Mouse (Mus musculus): ENCODE results near the gene Rprd1b. TPM values are rescaled to one million over a fixed set of nuclear protein-coding genes. Genes with fewer than 3 reads are reported as not detected.

Rprd1b gene
- total RNA-seq, 2 experiments from 2014 or later = 74.0 to 79.9 TPM

- DNase-seq (ENCODE audit: low spot score in 2 of 2) = no peak
Measured at GRCm38 (mm10) chr2:158170394-158170793, 142.1 kb downstream of the Rprd1b start.

GRCm38 (mm10) chr2:158174438-158174837 lies 146.1 kb downstream of the Rprd1b start:
- no peak for DNase-seq (ENCODE audit: low spot score in 2 of 2)

- DNase-seq (ENCODE audit: low spot score in 2 of 2) = no peak
Measured at GRCm38 (mm10) chr2:158174958-158175357, 146.7 kb downstream of the Rprd1b start.

GRCm38 (mm10) chr2:158175433-158175832 lies 147.1 kb downstream of the Rprd1b start:
- DNase-seq (ENCODE audit: low spot score in 2 of 2) = no peak

- no peak for DNase-seq (ENCODE audit: low spot score in 2 of 2)
Measured at GRCm38 (mm10) chr2:158176763-158177162, 148.5 kb downstream of the Rprd1b start.

- DNase-seq (ENCODE audit: low spot score in 2 of 2) = no peak
Measured at GRCm38 (mm10) chr2:158177574-158177973, 149.3 kb downstream of the Rprd1b start.

DNA sequence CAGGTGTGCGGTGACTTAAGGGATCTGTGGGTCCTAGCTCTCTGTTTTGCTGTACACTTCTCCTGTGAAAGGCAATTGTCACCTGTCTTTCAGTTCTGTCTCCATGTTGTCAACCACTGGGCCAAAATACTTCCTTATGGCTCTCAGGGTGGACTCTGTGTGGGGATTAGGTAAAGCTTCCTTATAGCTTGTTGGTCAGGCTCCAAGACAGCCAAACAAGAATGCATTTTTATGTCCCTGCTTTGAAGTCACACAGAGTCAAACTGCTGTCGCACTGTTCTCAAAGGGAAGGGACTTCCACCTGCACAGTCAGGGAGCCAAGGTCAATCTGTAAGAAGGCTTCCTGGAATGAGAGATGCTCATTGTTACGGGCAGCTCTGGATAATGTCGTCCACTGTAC lies 149.8 kb downstream of the Rprd1b start:
- no peak for DNase-seq (ENCODE audit: low spot score in 2 of 2)

- peak; percentile 11 to 15 for DNase-seq (ENCODE audit: low spot score in 2 of 2)
Measured at GRCm38 (mm10) chr2:158178696-158179369, 150.5 kb downstream of the Rprd1b start.

DNA sequence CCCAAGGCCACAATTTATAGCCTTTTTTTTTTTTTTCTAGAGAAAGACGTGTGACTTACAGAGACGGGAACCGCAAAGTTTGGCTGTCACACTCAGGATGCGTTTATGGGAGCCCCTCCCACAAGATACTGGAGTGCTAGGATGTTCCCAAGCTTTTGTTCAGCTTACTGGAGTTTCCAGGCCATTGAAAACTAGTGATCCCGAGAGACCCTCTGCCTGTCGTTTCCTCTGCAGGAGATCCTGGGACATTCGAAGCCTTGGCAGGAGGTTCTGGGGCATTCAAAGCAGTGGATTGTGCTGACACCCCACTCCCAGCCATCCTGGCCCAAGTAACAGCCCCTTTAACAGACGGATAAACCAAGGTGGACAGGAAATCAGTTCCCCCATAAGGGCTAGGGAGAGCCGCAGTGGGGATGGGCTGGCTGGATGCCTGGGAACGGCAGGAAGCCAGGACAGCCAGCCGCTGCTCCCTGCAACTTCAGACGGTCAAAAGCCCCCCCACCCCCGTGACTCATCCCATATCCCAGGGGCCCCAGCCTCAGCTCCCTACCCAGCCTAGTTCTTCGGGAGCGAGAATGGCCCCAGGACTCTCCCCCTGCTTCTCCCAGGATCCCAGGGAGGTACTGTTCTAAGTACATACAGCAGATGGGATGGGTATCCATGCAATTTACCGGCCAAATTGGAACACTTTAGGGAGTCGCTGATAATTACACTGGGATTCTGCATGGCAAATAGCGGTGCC lies 151.2 kb downstream of the Rprd1b start:
- no peak for DNase-seq (ENCODE audit: low spot score in 2 of 2)

DNA sequence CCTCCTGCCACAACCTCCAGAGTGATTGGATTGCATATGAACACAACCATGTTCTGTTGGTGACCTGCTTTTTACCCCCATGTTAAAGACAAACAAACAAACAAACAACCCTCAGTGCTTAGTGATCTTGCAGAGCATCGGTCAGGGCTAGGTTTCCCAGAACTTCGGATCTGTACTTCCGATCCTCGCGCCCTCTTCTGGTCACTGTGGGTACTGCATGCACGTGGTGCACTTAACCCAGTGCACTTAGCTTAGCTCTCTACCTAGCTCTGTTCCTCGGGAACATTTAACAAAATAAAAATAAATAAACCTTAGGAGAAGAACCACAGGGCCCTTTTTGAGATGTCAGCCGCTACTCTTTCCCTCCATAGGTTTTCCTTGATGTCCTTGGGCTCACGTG lies 152.5 kb downstream of the Rprd1b start:
- peak in 1 of 2 experiments; percentile 24 for DNase-seq (ENCODE audit: low spot score in 2 of 2)

Other genes starting within 250 kb of the Rprd1b start
- 100 to 1,000 TPM; 171 to 184 TPM for gene Vstm2l, start 113.8 kb upstream of the Rprd1b start, total RNA-seq (2021)
- 10 to 100 TPM; 21.0 to 23.5 TPM for gene Tti1, start 64 bp upstream of the Rprd1b start, total RNA-seq (2021)
- 10 to 100 TPM; 10.7 to 10.8 TPM for gene Tgm2, start 117.9 kb downstream of the Rprd1b start, total RNA-seq (2021)
- 1 to 10 TPM; 3.2 to 3.8 TPM for gene D630003M21Rik, start 200.7 kb downstream of the Rprd1b start, total RNA-seq (2021)
- gene Bpi, start 229.6 kb downstream of the Rprd1b start, total RNA-seq (2021) = not detected